Mouse (Mus musculus): ENCODE results near the gene Obscn. TPM values are rescaled to one million over a fixed set of nuclear protein-coding genes. Genes with fewer than 3 reads are reported as not detected.

Gene Obscn
- polyA plus RNA-seq, 1 experiment: not detected

GRCm38 (mm10) chr11:59078311-59078710 lies 57.9 kb downstream of the Obscn start:
- Histone ChIP-seq H3K4me3 (ENCODE audit: insufficient read depth, low read length) (no peak overlapping the region), H3K4me1 (ENCODE audit: control insufficient read depth, insufficient read depth, low read length) (no peaks in the 10 kb centered on the region), H3K27ac (ENCODE audit: insufficient read depth, low read length) (no peak overlapping the region)
- TF ChIP-seq POLR2A (IDR thresholded peaks at IDR 0.05; ENCODE audit: low read depth, low read length) (no peak), CTCF (IDR thresholded peaks at IDR 0.05; ENCODE audit: borderline replicate concordance, insufficient read depth, low read length) (no peak)

GRCm38 (mm10) chr11:59070321-59070720 lies 65.9 kb downstream of the Obscn start:
- Histone ChIP-seq H3K4me1 (ENCODE audit: control insufficient read depth, insufficient read depth, low read length) (no peaks in the 10 kb centered on the region), H3K27ac (ENCODE audit: insufficient read depth, low read length) (no peak overlapping the region), H3K4me3 (ENCODE audit: insufficient read depth, low read length) (no peak overlapping the region)
- TF ChIP-seq CTCF (IDR thresholded peaks at IDR 0.05; ENCODE audit: borderline replicate concordance, insufficient read depth, low read length) (no peak), POLR2A (IDR thresholded peaks at IDR 0.05; ENCODE audit: low read depth, low read length) (no peak)

GRCm38 (mm10) chr11:59068922-59069321 lies 67.3 kb downstream of the Obscn start:
- Histone ChIP-seq H3K27ac (ENCODE audit: insufficient read depth, low read length) (no peak overlapping the region), H3K4me3 (ENCODE audit: insufficient read depth, low read length) (no peak overlapping the region), H3K4me1 (ENCODE audit: control insufficient read depth, insufficient read depth, low read length) (no peaks in the 10 kb centered on the region)
- TF ChIP-seq CTCF (IDR thresholded peaks at IDR 0.05; ENCODE audit: borderline replicate concordance, insufficient read depth, low read length) (no peak), POLR2A (IDR thresholded peaks at IDR 0.05; ENCODE audit: low read depth, low read length) (no peak)

- H3K4me3 ChIP-seq (ENCODE audit: insufficient read depth, low read length): no peak overlapping the region
- no peaks in the 10 kb centered on the region for H3K4me1 ChIP-seq (ENCODE audit: control insufficient read depth, insufficient read depth, low read length)
- no peak for TF ChIP-seq CTCF (IDR thresholded peaks at IDR 0.05; ENCODE audit: borderline replicate concordance, insufficient read depth, low read length)
- TF ChIP-seq POLR2A (IDR thresholded peaks at IDR 0.05; ENCODE audit: low read depth, low read length): no peak
- H3K27ac ChIP-seq (ENCODE audit: insufficient read depth, low read length): no peak overlapping the region
Measured at GRCm38 (mm10) chr11:59068433-59068832, 67.8 kb downstream of the Obscn start.

- TF ChIP-seq CTCF (IDR thresholded peaks at IDR 0.05; ENCODE audit: borderline replicate concordance, insufficient read depth, low read length) (no peak), POLR2A (IDR thresholded peaks at IDR 0.05; ENCODE audit: low read depth, low read length) (no peak)
- Histone ChIP-seq H3K4me3 (ENCODE audit: insufficient read depth, low read length) (no peak overlapping the region), H3K4me1 (ENCODE audit: control insufficient read depth, insufficient read depth, low read length) (no peaks in the 10 kb centered on the region)
Measured at GRCm38 (mm10) chr11:59067921-59068320, 68.3 kb downstream of the Obscn start.

GRCm38 (mm10) chr11:59058025-59058424 lies 78.2 kb downstream of the Obscn start:
- no peak overlapping the region for H3K27ac ChIP-seq (ENCODE audit: insufficient read depth, low read length)
- TF ChIP-seq CTCF (IDR thresholded peaks at IDR 0.05; ENCODE audit: borderline replicate concordance, insufficient read depth, low read length): no peak
- TF ChIP-seq POLR2A (IDR thresholded peaks at IDR 0.05; ENCODE audit: low read depth, low read length): no peak
- H3K4me3 ChIP-seq (ENCODE audit: insufficient read depth, low read length): no peak overlapping the region
- no peaks in the 10 kb centered on the region for H3K4me1 ChIP-seq (ENCODE audit: control insufficient read depth, insufficient read depth, low read length)

More at GRCm38 (mm10) chr11:59067921-59068320, 68.3 kb downstream of the Obscn start:
- H3K27ac ChIP-seq (ENCODE audit: insufficient read depth, low read length): no peak overlapping the region

- TF ChIP-seq CTCF (IDR thresholded peaks at IDR 0.05; ENCODE audit: borderline replicate concordance, insufficient read depth, low read length): no peak
- TF ChIP-seq POLR2A (IDR thresholded peaks at IDR 0.05; ENCODE audit: low read depth, low read length): no peak
- Histone ChIP-seq H3K4me3 (ENCODE audit: insufficient read depth, low read length) (no peak overlapping the region), H3K4me1 (ENCODE audit: control insufficient read depth, insufficient read depth, low read length) (no peaks in the 10 kb centered on the region), H3K27ac (ENCODE audit: insufficient read depth, low read length) (no peak overlapping the region)
Measured at GRCm38 (mm10) chr11:59051031-59051430, 85.2 kb downstream of the Obscn start.

- no peak for TF ChIP-seq POLR2A (IDR thresholded peaks at IDR 0.05; ENCODE audit: low read depth, low read length)
- no peak for TF ChIP-seq CTCF (IDR thresholded peaks at IDR 0.05; ENCODE audit: borderline replicate concordance, insufficient read depth, low read length)
- Histone ChIP-seq H3K27ac (ENCODE audit: insufficient read depth, low read length) (no peak overlapping the region), H3K4me3 (ENCODE audit: insufficient read depth, low read length) (no peak overlapping the region), H3K4me1 (ENCODE audit: control insufficient read depth, insufficient read depth, low read length) (no peaks in the 10 kb centered on the region)
Measured at GRCm38 (mm10) chr11:59044703-59045330, 91.4 kb downstream of the Obscn start.

- Histone ChIP-seq H3K4me3 (ENCODE audit: insufficient read depth, low read length) (no peak overlapping the region), H3K4me1 (ENCODE audit: control insufficient read depth, insufficient read depth, low read length) (no peaks in the 10 kb centered on the region), H3K27ac (ENCODE audit: insufficient read depth, low read length) (no peak overlapping the region)
- no peak for TF ChIP-seq CTCF (IDR thresholded peaks at IDR 0.05; ENCODE audit: borderline replicate concordance, insufficient read depth, low read length)
- TF ChIP-seq POLR2A (IDR thresholded peaks at IDR 0.05; ENCODE audit: low read depth, low read length): no peak
Measured at GRCm38 (mm10) chr11:59029003-59029402, 107.2 kb downstream of the Obscn start.

- H3K27ac ChIP-seq (ENCODE audit: insufficient read depth, low read length): no peak overlapping the region
- TF ChIP-seq CTCF (IDR thresholded peaks at IDR 0.05; ENCODE audit: borderline replicate concordance, insufficient read depth, low read length) (no peak), POLR2A (IDR thresholded peaks at IDR 0.05; ENCODE audit: low read depth, low read length) (no peak)
- no peaks in the 10 kb centered on the region for H3K4me1 ChIP-seq (ENCODE audit: control insufficient read depth, insufficient read depth, low read length)
- H3K4me3 ChIP-seq (ENCODE audit: insufficient read depth, low read length): no peak overlapping the region
Measured at GRCm38 (mm10) chr11:59026411-59026810, 109.8 kb downstream of the Obscn start.

Data from embryonic fibroblast, embryonic 13.5 days (primary cell).